Mouse (Mus musculus) cerebellum, adult 2 months (tissue): ENCODE results near the gene Daam1. TPM values are rescaled to one million over a fixed set of nuclear protein-coding genes. Genes with fewer than 3 reads are reported as not detected.

ENCODE experiments used
- DNase-seq, 2 experiments: peaks; one replicate each; pipeline ENCODE4 v3.0.0; 2021
- H3K27ac ChIP-seq: fragments of 200-500 bp; 2 replicates; pipeline ENCODE4 v1.5.1; 2012; ENCODE audit warnings: low read length, control low read depth, inconsistent platforms; ENCODE audit not compliant: insufficient read depth
- H3K27me3 ChIP-seq: fragments of 200-500 bp; 2 replicates; pipeline ENCODE4 v1.6.1; 2012; ENCODE audit warnings: inconsistent platforms, mild to moderate bottlenecking, low read length, moderate library complexity; ENCODE audit not compliant: control insufficient read depth, insufficient read depth
- H3K4me1 ChIP-seq: fragments of 200-500 bp; 2 replicates; pipeline ENCODE4 v1.6.1; 2011; ENCODE audit warnings: low read length; ENCODE audit not compliant: control insufficient read depth, insufficient read depth
- H3K4me3 ChIP-seq: fragments of 200-500 bp; replicated peaks from 2 replicates; pipeline ENCODE3; 2011; ENCODE audit warnings: mild to moderate bottlenecking, low read depth, low read length, control low read depth; ENCODE audit not compliant: insufficient read depth
- CTCF ChIP-seq: fragments of 200-500 bp; IDR thresholded peaks from 2 replicates; pipeline ENCODE4 v1.5.1; 2011; ENCODE audit warnings: low read depth, mild to moderate bottlenecking, control low read depth, low read length, moderate library complexity, borderline replicate concordance; ENCODE audit not compliant: insufficient read depth
- POLR2A ChIP-seq: fragments of 200-500 bp; IDR thresholded peaks from 2 replicates; pipeline ENCODE4 v1.6.1; 2011; ENCODE audit warnings: low read length, control low read depth, borderline replicate concordance; ENCODE audit not compliant: insufficient read depth
- WGBS: fragments of 180-500 bp; shearing (Covaris S2); methylation state at CpG from one replicate; pipeline ENCODE4 v1.1.7; 2018; 5-methylcytosine and 5-hydroxymethylcytosine counted together
- polyA plus RNA-seq: library from polyadenylated mRNA; depleted of rRNA; stranded (reverse); fragments of >200 nt; gene quantifications from 2 replicates; pipeline ENCODE4 v1.2.3, GENCODE M21; 2012

The Daam1 gene
- polyA plus RNA-seq, 1 experiment: 31.2 TPM

- no peaks in the 10 kb centered on the region; the same call in 1 of the 2 replicates for H3K27me3 ChIP-seq
- no peak for DNase-seq
- H3K27ac ChIP-seq: no peak overlapping the region
- WGBS: 94% methylated on average over 5 of the region's 5 CpGs
- no peak for TF ChIP-seq POLR2A
- no peak for TF ChIP-seq CTCF
- H3K4me1 ChIP-seq: no peaks in the 10 kb centered on the region
- H3K4me3 ChIP-seq: no peak overlapping the region
These were observed 9.6 kb upstream of the Daam1 start for GRCm38 (mm10) chr12:71821272-71821671.

- WGBS: 69% methylated on average over 8 of the region's 8 CpGs
- H3K4me1 ChIP-seq: no peaks in the 10 kb centered on the region
- H3K27me3 ChIP-seq: no peaks in the 10 kb centered on the region; the same call in 1 of the 2 replicates
- no peak overlapping the region for H3K4me3 ChIP-seq
- TF ChIP-seq POLR2A (no peak), CTCF (no peak)
- H3K27ac ChIP-seq: no peak overlapping the region
- DNase-seq: no peak
These were observed 9.1 kb upstream of the Daam1 start for GRCm38 (mm10) chr12:71821743-71822142.

- H3K27ac ChIP-seq: no peak overlapping the region
- no peaks in the 10 kb centered on the region for H3K4me1 ChIP-seq
- no peak for TF ChIP-seq POLR2A
- WGBS: 75% methylated on average over 6 of the region's 6 CpGs
- no peak overlapping the region for H3K4me3 ChIP-seq
- H3K27me3 ChIP-seq: no peaks in the 10 kb centered on the region; the same call in 1 of the 2 replicates
- DNase-seq: no peak
These were observed 6.0 kb upstream of the Daam1 start for GRCm38 (mm10) chr12:71824927-71825326.

GRCm38 (mm10) chr12:71830139-71830538, 739 bp upstream of the Daam1 start:
- WGBS: 10% methylated on average over 10 of the region's 10 CpGs
- H3K4me1 ChIP-seq: no peaks in the 10 kb centered on the region
- H3K27ac ChIP-seq: no peak overlapping the region
- DNase-seq: no peak
- H3K4me3 ChIP-seq: peak overlapping the region; percentile 84
- TF ChIP-seq POLR2A (no peak), CTCF (no peak)
- no peaks in the 10 kb centered on the region for H3K27me3 ChIP-seq

GRCm38 (mm10) chr12:71831258-71832087, 595 bp downstream of the Daam1 start:
- TF ChIP-seq POLR2A (no peak), CTCF (no peak)
- Histone ChIP-seq H3K4me1 (peaks cover 3% of the 10 kb centered on the region; the same call in 1 of the 2 replicates), H3K27ac (peak overlapping the region; percentile 39), H3K27me3 (no peaks in the 10 kb centered on the region), H3K4me3 (peak overlapping the region; percentile 75)
- under 1% methylated on average over 59 of the region's 59 CpGs for WGBS
- no peak for DNase-seq

- WGBS: under 1% methylated on average over 12 of the region's 12 CpGs
- Histone ChIP-seq H3K4me3 (peak overlapping the region; percentile 75), H3K27ac (no peak overlapping the region), H3K27me3 (no peaks in the 10 kb centered on the region), H3K4me1 (peaks cover 6% of the 10 kb centered on the region; the same call in 1 of the 2 replicates)
- DNase-seq: peak; percentile 44 to 55
- no peak for TF ChIP-seq POLR2A
- no peak for TF ChIP-seq CTCF
These were observed 1.3 kb downstream of the Daam1 start for GRCm38 (mm10) chr12:71832225-71832624.

GRCm38 (mm10) chr12:71834041-71834440, 3.2 kb downstream of the Daam1 start:
- H3K27me3 ChIP-seq: no peaks in the 10 kb centered on the region
- no peak overlapping the region for H3K4me3 ChIP-seq
- H3K4me1 ChIP-seq: peaks cover 18% of the 10 kb centered on the region
- WGBS: 65% methylated on average over 7 of the region's 7 CpGs
- no peak for DNase-seq
- H3K27ac ChIP-seq: no peak overlapping the region
- TF ChIP-seq POLR2A (no peak), CTCF (no peak)

GRCm38 (mm10) chr12:71835966-71836668, 5.2 kb downstream of the Daam1 start:
- DNase-seq: no peak
- H3K27ac ChIP-seq: no peak overlapping the region
- 49% methylated on average over 5 of the region's 5 CpGs for WGBS
- no peak overlapping the region for H3K4me3 ChIP-seq
- H3K4me1 ChIP-seq: peaks cover 23% of the 10 kb centered on the region
- no peaks in the 10 kb centered on the region for H3K27me3 ChIP-seq
- TF ChIP-seq POLR2A (no peak), CTCF (no peak)
